Mouse (Mus musculus) heart, embryonic 10.5 days (tissue): Measurements from ENCODE around the gene Myt1l. TPM values are rescaled to one million over a fixed set of nuclear protein-coding genes. Genes with fewer than 3 reads are reported as not detected.
A peak's percentile ranks its signal among the peaks of the same experiment; 100 is the strongest.

Experiments used
- DNase-seq: peaks from one replicate; pipeline ENCODE4 v3.0.0-alpha.2; 2017; ENCODE audit warnings: low spot score
- H3K27ac ChIP-seq: fragments of 300-500 bp; sonication (generic); 2 replicates; pipeline ENCODE4 v1.5.1; 2016; ENCODE audit warnings: mild to moderate bottlenecking
- H3K27me3 ChIP-seq: fragments of 300-500 bp; sonication (generic); 2 replicates; pipeline ENCODE4 v1.6.1; 2016; ENCODE audit warnings: mild to moderate bottlenecking; ENCODE audit not compliant: poor library complexity, insufficient read depth, severe bottlenecking
- H3K36me3 ChIP-seq: fragments of 300-500 bp; sonication (generic); 2 replicates; pipeline ENCODE4 v1.6.1; 2016; ENCODE audit warnings: mild to moderate bottlenecking, moderate library complexity
- H3K4me1 ChIP-seq: fragments of 300-500 bp; sonication (generic); 2 replicates; pipeline ENCODE4 v1.6.1; 2016; ENCODE audit warnings: mild to moderate bottlenecking
- H3K4me3 ChIP-seq: fragments of 300-500 bp; sonication (generic); 2 replicates; pipeline ENCODE4 v1.5.1; 2016; ENCODE audit warnings: mild to moderate bottlenecking, moderate library complexity
- H3K9me3 ChIP-seq: fragments of 300-500 bp; sonication (generic); 2 replicates; pipeline ENCODE4 v1.6.1; 2016; ENCODE audit warnings: mild to moderate bottlenecking, moderate library complexity
- WGBS: fragments of 180-500 bp; shearing (Covaris S2); methylation state at CpG from one replicate; pipeline ENCODE4 v1.1.7; 2016; 5-methylcytosine and 5-hydroxymethylcytosine counted together
- polyA plus RNA-seq: library from polyadenylated mRNA; unstranded; fragments of >200 nt; fragmentation: Nextera tagmentation; extraction: Ambion mirVana; gene quantifications from 2 replicates; pipeline ENCODE4 v1.2.1, GENCODE M21; 2016

Gene Myt1l
- not detected in 2 replicates for polyA plus RNA-seq

DNA sequence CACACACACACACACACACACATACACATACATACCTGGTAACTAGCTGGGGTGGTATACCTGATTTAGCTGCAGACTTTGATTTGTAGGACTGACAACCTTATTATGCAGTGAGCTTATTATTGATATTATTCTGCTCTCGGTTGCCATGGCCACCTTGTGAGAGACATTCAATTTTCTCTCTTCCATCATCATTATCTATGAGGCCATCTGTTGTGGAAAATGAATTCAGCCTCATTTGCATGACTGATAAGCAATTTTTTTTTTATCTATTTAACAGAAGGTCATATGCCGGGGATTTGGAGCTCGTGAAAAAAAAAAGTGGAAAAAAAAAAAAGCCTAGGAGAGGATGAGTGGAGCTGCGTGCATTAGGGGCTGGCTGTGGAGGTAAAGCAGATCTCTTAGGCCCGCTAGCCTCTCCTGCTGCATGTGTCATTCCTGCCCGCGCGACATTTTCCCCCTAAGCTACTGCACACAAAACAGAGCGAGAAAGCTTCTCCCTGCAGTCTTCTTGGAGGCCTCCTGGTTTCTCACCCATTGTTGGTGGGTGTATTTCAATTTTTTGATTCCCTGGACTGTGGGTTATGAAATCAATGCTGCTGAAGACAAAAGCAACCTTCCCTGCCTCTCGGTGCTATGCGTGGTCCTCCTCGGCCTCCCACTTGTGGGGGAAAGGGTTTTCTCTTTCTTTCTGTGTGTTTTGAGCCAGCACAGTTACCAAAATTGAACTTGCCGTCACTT is at the start of gene Myt1l:
Gene Myt1l, plus strand, starts transcription at position 354 of the 741 bp plus-strand sequence.
- peaks cover 7% of the 10 kb centered on the region; the same call in 1 of the 2 replicates for H3K4me1 ChIP-seq
- peak within 1 kb of the TSS; percentile 51 for H3K4me3 ChIP-seq
- H3K9me3 ChIP-seq: no peaks in the 10 kb centered on the region
- 39% methylated on average over 13 of the region's 13 CpGs for WGBS
- peaks cover 28% of the 10 kb centered on the region for H3K27me3 ChIP-seq
- no peak within 1 kb of the TSS for H3K27ac ChIP-seq
- H3K36me3 ChIP-seq: no peaks in the 10 kb centered on the region
- DNase-seq: no peak

DNA sequence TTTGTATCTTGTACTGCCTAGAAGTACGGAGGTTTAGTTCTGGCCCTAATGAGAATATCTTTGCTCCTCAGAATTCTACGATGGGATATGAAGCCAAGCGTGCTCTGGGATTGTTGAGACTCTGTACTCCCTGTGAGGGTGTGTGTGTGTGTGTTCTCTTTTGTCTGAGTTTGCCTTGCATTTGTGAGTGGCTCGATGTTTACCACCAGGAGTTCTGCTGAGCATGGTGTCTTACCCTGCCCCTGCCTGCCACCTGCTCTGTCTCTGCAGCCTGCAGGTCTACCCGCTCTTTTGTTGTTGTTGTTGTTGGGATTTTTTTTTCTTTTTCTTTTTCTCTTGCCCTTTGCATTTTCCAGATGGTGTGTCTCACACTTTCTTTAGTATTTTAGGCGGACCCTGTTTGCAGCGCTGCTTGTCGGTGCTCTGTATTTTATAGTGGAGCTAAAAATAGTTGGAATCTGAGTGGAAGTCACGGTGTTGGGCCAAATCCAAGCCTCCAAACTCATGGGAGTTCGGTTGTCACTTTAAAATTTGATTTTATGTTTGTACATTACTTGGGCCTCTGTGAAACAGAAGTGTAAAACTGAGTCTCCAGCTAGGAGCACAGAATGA is 41.7 kb upstream of the Myt1l start:
- 80% methylated on average over 10 of the region's 10 CpGs for WGBS

DNA sequence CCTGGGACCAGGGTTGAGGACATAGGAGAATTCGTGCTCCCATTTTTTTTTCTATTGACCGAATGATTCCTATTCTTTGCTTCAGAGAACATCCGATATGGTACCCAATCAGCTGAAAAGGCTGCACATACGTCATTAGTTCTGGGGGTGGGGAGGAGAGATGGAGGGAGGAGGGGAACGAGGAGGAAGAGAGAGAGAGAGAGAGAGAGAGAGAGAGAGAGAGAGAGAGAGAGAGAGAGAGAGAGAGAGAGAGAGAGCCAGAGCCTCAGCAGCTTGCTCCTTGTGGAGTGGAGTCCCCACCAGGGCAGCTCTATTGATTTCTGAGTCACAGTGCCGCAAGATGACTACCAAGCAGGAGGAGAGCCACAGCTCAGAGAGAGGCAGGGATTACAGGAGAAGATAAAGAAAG is 1.9 kb upstream of the Myt1l start:
- DNase-seq: no peak
- Histone ChIP-seq H3K36me3 (no peaks in the 10 kb centered on the region), H3K9me3 (no peaks in the 10 kb centered on the region), H3K4me3 (no peak overlapping the region), H3K27me3 (peaks cover 17% of the 10 kb centered on the region), H3K27ac (no peak overlapping the region), H3K4me1 (peaks cover 7% of the 10 kb centered on the region; the same call in 1 of the 2 replicates)
- 15% methylated on average over 6 of the region's 6 CpGs for WGBS

More for the DNA sequence above, 41.7 kb upstream of the Myt1l start:
- Histone ChIP-seq H3K4me1 (no peaks in the 10 kb centered on the region), H3K27ac (no peak overlapping the region), H3K27me3 (no peaks in the 10 kb centered on the region), H3K9me3 (no peaks in the 10 kb centered on the region), H3K36me3 (no peaks in the 10 kb centered on the region), H3K4me3 (no peak overlapping the region)
- DNase-seq: no peak

DNA sequence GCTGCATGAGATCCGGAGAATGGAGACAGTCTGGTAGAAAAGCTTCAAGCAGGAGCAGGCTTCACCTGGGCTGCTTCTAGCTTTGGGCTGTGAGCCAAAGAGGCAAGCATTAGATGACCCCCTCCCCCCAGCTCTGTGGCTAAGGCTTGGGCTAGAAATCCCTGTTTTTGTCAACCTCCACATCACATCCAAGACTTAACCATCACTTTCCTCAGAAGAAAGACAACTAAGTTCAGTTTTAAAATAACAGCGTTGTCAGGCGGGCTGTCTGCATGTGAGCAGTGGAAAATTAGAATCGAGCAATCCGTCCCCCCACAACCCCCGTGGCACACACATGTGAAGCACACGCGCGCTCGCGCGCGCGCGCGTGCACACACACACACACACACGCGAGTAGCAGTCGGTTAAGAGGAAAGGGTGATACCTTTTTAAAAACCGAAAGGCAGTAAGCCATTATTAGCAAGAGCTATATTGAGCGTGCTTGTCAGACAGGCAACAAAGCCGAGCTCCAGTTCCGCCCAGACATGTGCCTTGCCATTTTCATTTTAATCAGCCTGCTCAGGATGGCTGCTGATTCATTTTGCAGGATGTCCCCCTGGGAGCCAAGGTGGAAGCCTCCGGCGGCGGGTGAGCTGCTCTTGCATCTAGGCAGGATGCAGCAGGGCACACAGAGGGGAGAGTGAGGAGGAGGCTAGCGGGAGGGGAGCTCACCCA is 979 bp upstream of the Myt1l start:
- no peaks in the 10 kb centered on the region for H3K36me3 ChIP-seq
- H3K4me3 ChIP-seq: peak overlapping the region; percentile 51
- DNase-seq: no peak
- H3K27me3 ChIP-seq: peaks cover 18% of the 10 kb centered on the region
- H3K27ac ChIP-seq: no peak overlapping the region
- no peaks in the 10 kb centered on the region for H3K9me3 ChIP-seq
- WGBS: 1% methylated on average over 27 of the region's 27 CpGs
- H3K4me1 ChIP-seq: peaks cover 7% of the 10 kb centered on the region; the same call in 1 of the 2 replicates

DNA sequence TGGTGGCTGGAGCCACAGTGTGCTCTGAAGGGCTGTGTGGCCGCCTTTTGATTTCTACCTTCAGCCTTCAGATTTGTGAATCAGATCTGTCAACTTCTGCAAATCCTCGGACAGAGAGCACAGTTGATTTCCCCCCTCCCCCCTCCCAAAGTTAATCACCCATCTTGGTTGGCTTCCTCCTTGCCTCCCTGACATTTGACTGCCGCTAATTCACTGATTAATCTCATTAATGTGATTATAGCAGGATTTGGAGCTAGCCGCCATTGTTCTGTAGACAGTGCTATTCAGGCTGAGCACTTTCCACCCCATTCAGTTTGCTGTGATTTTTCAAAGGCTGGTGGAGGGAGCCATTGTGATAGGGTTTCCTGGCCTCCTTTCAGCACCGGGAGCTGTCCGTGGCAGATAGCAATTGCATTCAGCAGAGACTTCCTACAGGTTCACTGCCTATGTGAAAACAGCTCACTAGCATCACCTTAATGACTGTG is 2.1 kb downstream of the Myt1l start:
- Histone ChIP-seq H3K27me3 (peaks cover 49% of the 10 kb centered on the region), H3K9me3 (no peaks in the 10 kb centered on the region), H3K4me1 (peaks cover 13% of the 10 kb centered on the region; the same call in 1 of the 2 replicates), H3K4me3 (no peak overlapping the region), H3K27ac (no peak overlapping the region), H3K36me3 (no peaks in the 10 kb centered on the region)
- WGBS: 11% methylated on average over 6 of the region's 6 CpGs
- peak; percentile 90 for DNase-seq

DNA sequence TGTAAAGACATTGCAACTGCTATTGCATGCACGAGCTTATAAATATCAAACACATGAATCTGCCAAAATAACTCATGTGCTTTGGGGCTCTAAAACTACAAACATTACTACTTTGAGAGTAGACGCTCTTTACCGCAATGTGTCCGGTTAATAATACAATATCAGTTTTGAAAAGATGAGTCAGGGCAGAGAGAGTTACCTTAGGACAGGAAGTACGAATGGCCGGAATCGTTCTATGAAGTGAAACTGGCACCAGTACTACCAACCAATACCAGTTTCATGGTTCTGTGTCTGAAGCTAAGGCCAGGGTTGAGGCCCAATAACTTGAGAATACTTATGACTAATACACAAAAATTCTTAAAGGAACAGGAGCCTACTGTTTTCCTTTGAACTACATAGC is 2.6 kb downstream of the Myt1l start:
- no peak overlapping the region for H3K27ac ChIP-seq
- H3K27me3 ChIP-seq: peaks cover 54% of the 10 kb centered on the region
- WGBS: 80% methylated on average over 7 of the region's 7 CpGs

GRCm38 (mm10) chr12:29533071-29533876 is 5.1 kb downstream of the Myt1l start:
- Histone ChIP-seq H3K4me1 (peaks cover 6% of the 10 kb centered on the region; the same call in 1 of the 2 replicates), H3K27me3 (peaks cover 65% of the 10 kb centered on the region)
- WGBS: 36% methylated on average over 14 of the region's 14 CpGs

More for the DNA sequence above, 2.6 kb downstream of the Myt1l start:
- Histone ChIP-seq H3K4me1 (peaks cover 13% of the 10 kb centered on the region; the same call in 1 of the 2 replicates), H3K36me3 (no peaks in the 10 kb centered on the region), H3K4me3 (no peak overlapping the region), H3K9me3 (no peaks in the 10 kb centered on the region)
- DNase-seq: no peak

DNA sequence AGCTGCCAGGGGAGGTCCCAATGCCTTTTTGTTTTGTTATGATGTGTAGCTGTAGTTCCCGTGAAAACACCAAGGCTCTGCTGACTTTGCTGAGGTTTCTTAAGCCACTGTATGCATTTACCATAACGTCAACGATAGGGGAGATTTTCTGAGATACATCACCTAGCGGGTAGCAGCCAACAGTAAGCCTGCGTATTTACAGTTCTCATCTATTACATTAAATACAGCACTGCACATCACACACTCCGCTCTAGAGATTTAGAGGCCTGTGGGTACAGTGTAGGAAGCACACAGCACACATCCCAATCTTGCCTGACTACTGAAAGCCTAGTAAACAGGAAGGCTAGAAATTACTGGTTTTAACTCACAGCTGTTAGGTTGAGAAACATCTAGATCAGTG is 6.1 kb downstream of the Myt1l start:
- no peak overlapping the region for H3K27ac ChIP-seq
- peak overlapping the region; percentile 40; the same call in 1 of the 2 replicates for H3K4me3 ChIP-seq

More at GRCm38 (mm10) chr12:29533071-29533876, 5.1 kb downstream of the Myt1l start:
- Histone ChIP-seq H3K9me3 (no peaks in the 10 kb centered on the region), H3K27ac (no peak overlapping the region), H3K4me3 (no peak overlapping the region), H3K36me3 (no peaks in the 10 kb centered on the region)
- DNase-seq: no peak

DNA sequence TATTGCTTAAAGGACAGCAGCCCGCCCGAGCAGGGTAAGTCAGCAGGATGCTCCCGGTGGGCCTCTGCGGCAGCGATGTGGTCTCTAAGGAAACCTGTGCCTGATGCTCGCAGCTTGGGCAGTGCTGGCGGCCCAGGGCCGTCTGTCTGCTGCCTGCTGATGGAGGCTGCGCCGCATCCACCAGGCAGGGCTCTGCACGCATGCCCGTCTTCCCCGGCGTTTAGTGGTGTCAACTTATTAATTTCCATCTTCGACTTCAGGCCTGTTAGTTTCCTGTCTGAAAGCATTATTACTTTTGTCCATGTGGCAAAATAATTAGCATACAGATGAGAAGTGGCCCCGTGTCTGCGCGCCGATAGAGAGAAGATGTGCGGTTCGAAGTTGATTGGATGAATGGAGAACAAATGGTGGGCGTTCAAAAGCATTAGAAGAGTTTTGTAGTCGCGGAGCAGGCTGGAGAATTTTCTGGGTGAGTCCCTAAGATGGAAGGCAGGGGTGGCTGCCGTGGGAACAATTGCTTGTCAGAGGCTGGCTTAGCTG is 6.6 kb downstream of the Myt1l start:
- WGBS: under 1% methylated on average over 25 of the region's 25 CpGs
- no peak for DNase-seq
- H3K27me3 ChIP-seq: peaks cover 59% of the 10 kb centered on the region
- peaks cover 6% of the 10 kb centered on the region; the same call in 1 of the 2 replicates for H3K4me1 ChIP-seq
- no peaks in the 10 kb centered on the region for H3K9me3 ChIP-seq
- no peak overlapping the region for H3K27ac ChIP-seq
- H3K4me3 ChIP-seq: peak overlapping the region; percentile 40
- H3K36me3 ChIP-seq: no peaks in the 10 kb centered on the region

More for the DNA sequence above, 6.1 kb downstream of the Myt1l start:
- Histone ChIP-seq H3K27me3 (peaks cover 59% of the 10 kb centered on the region), H3K9me3 (no peaks in the 10 kb centered on the region), H3K4me1 (peaks cover 6% of the 10 kb centered on the region; the same call in 1 of the 2 replicates), H3K36me3 (no peaks in the 10 kb centered on the region)
- WGBS: 4% methylated on average over 6 of the region's 6 CpGs
- no peak for DNase-seq

DNA sequence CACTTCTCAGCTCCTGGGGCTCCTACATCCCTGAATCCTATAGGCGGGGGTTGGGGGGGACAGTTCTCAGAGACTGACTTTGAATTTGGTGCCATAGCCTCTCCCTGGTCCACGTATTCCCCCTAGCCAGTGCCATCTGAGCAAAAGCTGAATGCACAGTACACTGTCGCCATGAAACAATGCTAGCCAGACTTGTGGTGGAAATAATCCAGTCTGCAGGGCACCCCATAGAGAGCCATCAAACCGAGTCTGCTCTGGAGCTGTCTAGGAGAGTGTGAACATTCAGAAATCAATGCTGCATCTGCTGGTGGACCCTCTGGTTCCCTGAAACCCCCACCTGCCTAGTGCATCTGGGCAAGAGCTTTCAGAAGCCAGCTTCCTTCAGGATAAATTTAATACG is 9.7 kb downstream of the Myt1l start:
- DNase-seq: peak; percentile 38
- Histone ChIP-seq H3K4me3 (no peak overlapping the region), H3K27me3 (peaks cover 51% of the 10 kb centered on the region), H3K27ac (no peak overlapping the region), H3K9me3 (no peaks in the 10 kb centered on the region), H3K36me3 (no peaks in the 10 kb centered on the region), H3K4me1 (peaks cover 6% of the 10 kb centered on the region; the same call in 1 of the 2 replicates)
- 64% methylated on average over 5 of the region's 5 CpGs for WGBS

DNA sequence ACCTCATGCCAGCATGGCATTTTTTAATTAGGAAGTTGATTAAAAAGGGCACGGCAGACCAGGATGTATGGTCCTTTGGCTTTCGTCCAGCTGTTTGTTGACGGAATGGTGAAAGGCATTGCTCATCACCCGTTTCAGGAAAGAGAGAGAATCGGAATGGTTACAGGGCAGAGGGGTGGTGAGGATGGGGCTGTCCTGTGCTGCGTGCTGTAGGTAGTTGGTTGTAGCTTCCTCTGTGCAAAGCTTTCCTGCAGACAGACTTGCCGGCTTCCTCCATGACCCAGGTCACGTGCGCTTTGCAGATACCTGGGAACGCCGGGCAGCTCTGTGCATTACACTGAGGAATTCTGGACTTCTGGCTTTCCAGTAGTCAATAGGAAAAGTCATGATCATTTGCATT is 10.3 kb downstream of the Myt1l start:
- Histone ChIP-seq H3K4me1 (peaks cover 6% of the 10 kb centered on the region; the same call in 1 of the 2 replicates), H3K4me3 (no peak overlapping the region), H3K27ac (no peak overlapping the region), H3K27me3 (peaks cover 46% of the 10 kb centered on the region), H3K36me3 (no peaks in the 10 kb centered on the region), H3K9me3 (no peaks in the 10 kb centered on the region)
- peak; percentile 66 for DNase-seq
- WGBS: 70% methylated on average over 11 of the region's 11 CpGs

DNA sequence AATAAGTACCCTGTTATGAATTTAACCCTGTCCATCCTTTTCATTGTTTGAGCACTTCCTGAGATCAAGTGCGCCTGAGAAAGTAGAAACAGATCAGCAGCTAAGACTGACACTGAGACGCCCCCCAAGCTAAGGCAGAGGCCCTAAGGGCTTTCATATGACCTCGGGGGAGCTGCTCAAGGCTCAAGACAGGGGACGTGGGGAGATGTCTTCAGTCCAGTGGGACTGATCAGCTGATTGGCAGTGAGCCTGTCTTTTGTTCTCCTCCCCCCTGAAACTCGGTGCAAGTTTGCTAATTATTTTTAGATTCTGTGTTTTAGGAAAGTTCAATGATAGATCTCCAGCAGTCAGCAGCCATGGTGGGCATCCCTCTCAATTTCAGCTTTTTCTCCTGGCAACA is 10.9 kb downstream of the Myt1l start:
- Histone ChIP-seq H3K4me1 (peaks cover 6% of the 10 kb centered on the region; the same call in 1 of the 2 replicates), H3K36me3 (no peaks in the 10 kb centered on the region), H3K27ac (no peak overlapping the region), H3K9me3 (no peaks in the 10 kb centered on the region), H3K4me3 (no peak overlapping the region), H3K27me3 (peaks cover 39% of the 10 kb centered on the region)
- DNase-seq: peak; percentile 14
- 48% methylated on average over 5 of the region's 5 CpGs for WGBS
